Mouse (Mus musculus): ENCODE data around the gene Npnt.

DNA sequence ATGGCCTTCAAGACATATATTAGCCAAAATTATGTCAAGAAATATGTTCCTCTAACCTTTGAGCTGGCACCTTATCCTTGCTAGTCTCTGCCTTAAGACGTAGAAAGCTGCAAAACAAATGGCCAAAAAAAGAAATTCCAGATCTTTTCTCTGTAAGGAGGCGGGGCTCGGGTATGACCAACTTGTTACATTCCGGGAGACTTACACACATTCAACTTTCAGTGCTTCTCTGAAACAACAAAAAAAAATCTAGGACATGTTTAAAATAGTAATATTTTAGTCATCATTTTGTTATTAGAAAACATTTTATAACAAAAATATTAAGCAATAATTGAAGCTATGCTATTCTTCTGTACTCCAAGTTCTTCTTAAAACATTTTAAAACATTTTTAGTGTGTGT, 18.6 kb downstream of the Npnt start:
- no peak for TF ChIP-seq CTCF (IDR thresholded peaks at IDR 0.05; ENCODE audit: low read depth, low read length)
- no peak for TF ChIP-seq POLR2A (IDR thresholded peaks at IDR 0.05; ENCODE audit: borderline replicate concordance, low read depth, low read length)

Measured in bone marrow macrophage, adult 2 months (primary cell).